Mouse (Mus musculus) liver, adult 2 months (tissue): Measurements from ENCODE around the gene Fam209.
A peak's percentile ranks its signal among the peaks of the same experiment; 100 is the strongest.

Experiments used
- CTCF ChIP-seq: fragments of 200-500 bp; IDR thresholded peaks from 2 replicates; pipeline ENCODE4 v1.5.1; 2011; ENCODE audit warnings: low read depth, low read length, control low read depth
- POLR2A ChIP-seq: fragments of 200-500 bp; IDR thresholded peaks from 2 replicates; pipeline ENCODE4 v1.6.1; 2011; ENCODE audit warnings: low read length, control low read depth; ENCODE audit not compliant: insufficient read depth; ENCODE audit errors: extremely low read depth

DNA sequence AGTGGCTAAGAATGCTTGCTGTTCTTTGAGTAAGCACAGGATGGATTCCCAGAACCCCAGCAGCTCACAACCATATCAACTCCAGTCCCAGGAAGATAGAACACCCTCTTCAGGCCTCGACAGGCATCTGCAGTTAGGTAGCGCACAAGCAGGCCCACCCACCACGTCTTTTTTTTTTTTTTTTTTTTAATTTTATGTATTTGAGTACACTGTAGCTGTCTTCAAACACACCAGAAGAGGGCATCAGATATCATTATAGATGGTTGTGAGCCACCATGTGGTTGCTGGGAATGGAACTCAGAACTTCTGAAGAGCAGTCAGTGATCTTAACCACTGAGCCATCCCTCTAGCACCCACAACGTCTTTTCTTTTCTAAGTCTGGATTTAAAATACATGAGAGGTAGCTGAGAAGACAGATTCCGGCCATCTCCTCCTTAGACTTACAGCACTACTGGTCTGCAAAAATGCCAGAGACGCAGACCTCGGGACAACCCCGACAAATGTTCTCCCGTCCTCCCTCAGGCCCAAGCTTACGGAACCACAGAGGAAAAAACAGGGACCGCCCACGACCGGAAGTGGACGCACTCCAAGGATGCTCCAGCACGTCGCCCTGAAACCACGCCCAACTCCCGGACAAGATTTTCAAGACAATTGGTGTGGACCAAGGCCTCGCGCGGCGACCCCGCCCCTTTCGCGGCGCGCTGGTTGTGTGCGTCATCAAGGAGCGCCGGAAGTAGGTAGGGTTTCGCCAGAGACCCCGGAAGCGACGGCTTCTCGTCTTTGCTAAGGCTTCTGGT is 32.3 kb upstream of the Fam209 start, which contains the start of gene Rtf2:
- TF ChIP-seq POLR2A (0 out of 2 replicates have a peak, but pooled peaks have one; percentile 48), CTCF (no peak)
